Mouse (Mus musculus) kidney, adult 18-20 months (tissue): ENCODE results near the gene Wdr43.
A peak's percentile ranks its signal among the peaks of the same experiment; 100 is the strongest.

Experiments
- DNase-seq: peaks from one replicate; pipeline ENCODE4 v3.0.0; 2021

The Wdr43 gene

GRCm38 (mm10) chr17:71663491-71663890 lies 47.8 kb downstream of the Wdr43 start:
- DNase-seq: no peak

DNA sequence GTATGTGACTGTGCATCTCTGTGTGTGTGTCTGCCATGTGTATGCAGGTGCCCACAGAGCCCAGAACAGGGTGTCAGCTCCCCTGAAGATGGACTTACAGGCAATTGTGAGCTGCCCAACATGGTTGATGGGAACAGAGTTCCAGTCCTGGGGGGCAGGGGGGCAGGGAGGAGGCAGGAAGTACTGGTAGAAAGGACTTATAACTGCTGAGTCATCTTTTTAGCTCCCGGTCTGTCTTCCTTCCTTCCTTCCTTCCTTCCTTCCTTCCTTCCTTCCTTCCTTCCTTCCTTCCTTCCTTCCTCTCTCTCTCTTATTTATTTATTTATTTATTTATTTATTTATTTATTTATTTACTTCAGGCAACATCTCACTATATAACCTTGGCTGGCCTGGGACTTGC lies 48.5 kb downstream of the Wdr43 start:
- no peak for DNase-seq

GRCm38 (mm10) chr17:71665201-71665600 lies 49.5 kb downstream of the Wdr43 start:
- DNase-seq: no peak

- DNase-seq: no peak
These were observed 53.8 kb downstream of the Wdr43 start for GRCm38 (mm10) chr17:71669511-71669910.

- peak; percentile 36 for DNase-seq
These were observed 56.3 kb downstream of the Wdr43 start for GRCm38 (mm10) chr17:71671840-71672546.

GRCm38 (mm10) chr17:71673092-71673491 lies 57.4 kb downstream of the Wdr43 start, which contains the start of gene Togaram2:
Gene Togaram2, plus strand, starts transcription at chr17:71673261.
- DNase-seq: no peak

- DNase-seq: no peak
These were observed 58.2 kb downstream of the Wdr43 start for GRCm38 (mm10) chr17:71673936-71674335.

GRCm38 (mm10) chr17:71674886-71675285 lies 59.2 kb downstream of the Wdr43 start:
- DNase-seq: no peak

GRCm38 (mm10) chr17:71681666-71682065 lies 66.0 kb downstream of the Wdr43 start:
- DNase-seq: no peak

DNA sequence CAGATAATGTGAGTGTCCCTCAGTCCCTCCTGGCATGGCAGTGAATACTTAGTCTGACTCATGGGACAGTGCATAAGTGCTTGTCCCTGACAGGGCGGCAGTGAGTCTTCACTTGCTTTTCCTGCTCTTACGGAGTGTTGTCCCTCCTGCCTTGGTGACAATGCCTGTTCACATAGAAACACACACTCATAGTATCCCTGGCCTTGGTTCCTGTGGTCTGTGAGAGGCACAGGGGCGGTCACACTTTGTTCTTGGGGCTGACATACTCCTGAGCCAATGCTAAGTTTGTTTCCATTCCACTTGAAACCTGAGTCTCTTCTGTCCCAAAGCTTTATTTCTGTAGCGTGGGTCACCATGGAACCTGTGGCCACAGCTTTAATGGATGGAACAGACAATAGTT lies 66.7 kb downstream of the Wdr43 start:
- no peak for DNase-seq

- DNase-seq: no peak
These were observed 67.6 kb downstream of the Wdr43 start for GRCm38 (mm10) chr17:71683281-71683680.

DNA sequence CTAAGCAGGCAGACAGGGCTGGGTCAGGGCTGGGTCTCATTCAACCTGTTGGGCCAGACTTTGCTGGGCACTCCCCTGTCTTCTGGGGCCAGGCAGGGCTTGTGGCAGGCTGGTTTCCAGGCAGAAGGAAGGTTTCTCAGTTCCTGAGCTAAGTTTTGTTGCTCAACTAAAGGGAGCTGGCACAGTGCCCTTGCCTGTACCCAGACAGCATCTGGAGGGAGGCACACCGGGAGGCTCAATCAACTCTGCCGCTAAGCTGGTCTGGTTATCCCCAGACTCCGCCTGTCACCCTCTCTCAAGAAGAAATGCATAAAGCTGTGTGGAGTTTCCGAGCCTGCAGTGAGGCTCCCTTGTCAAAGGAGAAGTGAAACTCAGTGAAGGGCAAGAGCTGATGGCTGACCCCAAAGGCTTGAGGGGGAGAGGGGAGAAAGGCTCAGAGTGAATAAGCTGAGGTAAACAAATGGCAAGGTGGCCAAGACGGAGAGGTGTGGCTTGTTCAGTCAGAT lies 68.5 kb downstream of the Wdr43 start:
- no peak for DNase-seq

DNA sequence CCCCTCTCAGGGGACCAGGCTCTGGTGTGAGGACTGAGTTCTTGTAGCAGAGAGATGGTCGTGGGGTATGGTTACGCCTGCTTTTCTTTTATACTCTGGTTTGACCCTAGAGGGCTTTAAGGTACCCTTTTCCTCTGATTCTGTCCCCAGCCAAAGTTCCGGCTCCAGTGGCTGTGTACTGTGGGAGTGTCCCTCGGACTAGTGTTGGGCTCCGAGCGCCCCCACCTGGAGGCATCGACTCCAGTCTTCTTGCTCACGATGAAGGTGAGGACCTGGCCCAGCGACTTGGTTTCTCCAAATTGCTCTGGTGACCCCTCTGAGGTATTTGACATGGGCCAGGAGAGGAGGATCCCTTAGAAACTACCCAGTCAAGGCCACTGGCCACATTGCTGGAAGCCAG lies 71.7 kb downstream of the Wdr43 start:
- DNase-seq: no peak

DNA sequence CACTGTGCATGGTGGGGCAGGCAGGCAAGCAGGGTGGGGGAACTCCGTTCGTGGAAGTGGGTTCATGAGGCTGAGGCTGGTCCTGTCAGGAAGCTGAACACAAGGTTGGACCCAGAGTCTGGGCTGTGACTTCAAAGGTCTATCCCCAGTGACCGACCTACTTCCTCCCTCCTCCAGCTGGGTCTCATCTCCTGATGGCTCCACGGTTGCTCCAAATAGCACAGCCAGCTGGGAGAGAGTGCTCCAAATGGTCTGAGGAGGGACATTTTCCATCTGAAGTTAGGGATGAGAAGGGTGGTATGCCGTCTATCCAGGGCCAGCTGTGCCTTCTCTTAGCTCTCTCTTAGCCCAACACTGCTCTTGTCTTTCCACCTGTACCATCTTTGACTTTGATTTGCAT lies 74.2 kb downstream of the Wdr43 start:
- DNase-seq: no peak

GRCm38 (mm10) chr17:71691361-71691875 lies 75.7 kb downstream of the Wdr43 start:
- DNase-seq: no peak

DNA sequence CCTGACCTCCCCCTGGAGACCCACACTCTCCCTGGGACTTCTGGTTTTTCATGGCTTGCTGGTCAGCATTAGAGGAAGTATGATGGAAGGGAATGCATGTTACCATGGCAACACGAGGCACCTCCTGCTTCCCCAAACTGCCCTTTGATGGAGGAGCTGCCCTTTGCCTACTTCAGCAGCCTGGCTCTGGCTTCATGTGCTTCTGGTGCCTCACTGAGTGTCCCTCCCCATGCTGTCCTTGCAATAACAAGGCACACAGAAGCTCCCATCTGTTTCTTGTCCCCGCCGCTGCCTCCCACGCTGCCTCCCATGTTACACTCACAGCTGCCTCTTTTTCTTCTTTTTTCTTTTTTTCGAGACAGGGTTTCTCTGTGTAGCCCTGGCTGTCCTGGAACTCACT lies 77.6 kb downstream of the Wdr43 start:
- no peak for DNase-seq

GRCm38 (mm10) chr17:71693780-71694179 lies 78.1 kb downstream of the Wdr43 start:
- DNase-seq: peak; percentile 23

- DNase-seq: no peak
These were observed 79.5 kb downstream of the Wdr43 start for GRCm38 (mm10) chr17:71695151-71695550.

DNA sequence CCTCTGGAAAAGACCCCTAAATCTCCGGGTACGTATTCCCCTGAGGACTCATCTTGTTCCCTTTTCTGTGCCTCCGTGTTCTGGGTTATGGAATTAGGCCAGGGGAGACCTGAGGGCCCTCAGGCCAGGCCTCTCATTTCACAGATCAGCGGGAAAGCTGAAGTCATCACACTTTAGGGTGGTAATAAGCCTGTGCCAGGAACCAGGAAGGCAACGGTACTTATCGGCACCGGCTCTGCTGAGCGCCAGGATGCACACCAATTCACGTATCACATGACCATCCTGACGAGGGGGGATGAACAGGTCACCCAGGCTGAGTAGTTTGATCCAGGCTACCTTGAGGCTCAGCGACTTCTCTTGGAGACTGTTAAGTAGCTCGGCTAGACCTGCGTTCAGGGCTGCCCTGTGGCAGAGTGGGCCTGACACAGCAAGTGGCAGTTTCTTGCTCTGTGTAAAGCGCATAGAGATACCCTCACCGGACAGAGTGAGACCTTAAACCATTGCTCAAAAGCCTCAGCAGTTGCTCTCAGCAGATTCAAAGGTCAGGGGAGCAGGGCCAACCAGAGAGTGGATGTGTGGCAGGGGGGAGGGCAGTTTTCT lies 80.1 kb downstream of the Wdr43 start:
- DNase-seq: no peak

DNA sequence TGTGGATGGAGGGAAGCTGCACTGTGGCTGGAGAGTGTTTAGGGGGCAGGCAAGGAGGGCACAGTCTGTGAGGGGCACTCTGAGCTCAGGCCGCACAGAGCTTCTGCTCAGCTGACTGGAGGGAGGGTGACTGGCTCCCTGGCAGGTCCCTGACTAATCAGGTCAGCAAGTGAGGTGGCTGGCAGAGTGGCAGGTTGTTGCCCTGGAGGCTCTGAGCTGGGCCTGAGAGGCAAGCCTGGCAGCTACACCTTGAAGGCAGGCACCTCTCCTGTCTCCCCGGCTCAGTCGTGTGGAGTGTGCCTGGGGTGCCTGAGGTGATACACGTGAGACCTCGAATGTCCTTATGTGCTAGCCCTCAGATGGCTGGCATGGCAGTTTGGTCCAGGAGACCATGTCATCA lies 80.7 kb downstream of the Wdr43 start:
- no peak for DNase-seq

GRCm38 (mm10) chr17:71697896-71698618 lies 82.4 kb downstream of the Wdr43 start:
- no peak for DNase-seq

DNA sequence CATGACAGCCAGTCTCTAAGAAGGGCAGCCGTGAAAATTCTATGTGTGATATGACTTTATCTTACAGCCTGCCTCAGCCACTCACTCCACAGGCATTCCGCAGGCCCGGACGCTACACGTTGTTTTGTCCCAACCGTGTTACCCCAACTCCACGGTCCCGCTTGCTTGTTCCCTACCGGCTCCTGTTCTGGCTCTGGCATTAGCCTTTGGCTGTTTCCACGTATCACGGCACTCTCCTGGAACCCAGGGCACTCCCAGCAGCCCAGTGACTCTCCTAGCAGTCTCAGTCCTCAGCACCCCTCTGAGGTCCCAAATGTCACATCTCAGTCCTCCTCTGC lies 82.9 kb downstream of the Wdr43 start:
- DNase-seq: no peak

GRCm38 (mm10) chr17:71705113-71705512 lies 89.4 kb downstream of the Wdr43 start:
- DNase-seq: no peak
